Mouse (Mus musculus) left cerebral cortex, adult 8-10 months (tissue): ENCODE results near the gene Gfral. TPM values are rescaled to one million over a fixed set of nuclear protein-coding genes. Genes with fewer than 3 reads are reported as not detected.
A peak's percentile ranks its signal among the peaks of the same experiment; 100 is the strongest.

Source experiments
- DNase-seq, 2 experiments: peaks; one replicate each; pipeline ENCODE4 v3.0.0; 2022; ENCODE audit warnings: low spot score in 2 of 2
- total RNA-seq, 4 experiments: library from RNA; stranded (reverse); gene quantifications; 2 replicates each; pipeline ENCODE4 v1.2.4; 2022

The Gfral gene
- total RNA-seq: not detected

- no peak for DNase-seq
Measured at GRCm38 (mm10) chr9:76213557-76213956, at the start of gene Gfral. TSS of gene Gfral (minus strand) at chr9:76213657.

GRCm38 (mm10) chr9:76257731-76258130, 44.3 kb upstream of the Gfral start:
- no peak for DNase-seq

- no peak for DNase-seq
Measured at GRCm38 (mm10) chr9:76252544-76252943, 39.1 kb upstream of the Gfral start.

- DNase-seq: no peak
Measured at GRCm38 (mm10) chr9:76252109-76252508, 38.7 kb upstream of the Gfral start.

- no peak for DNase-seq
Measured at GRCm38 (mm10) chr9:76242322-76242721, 28.9 kb upstream of the Gfral start.

- DNase-seq: no peak
Measured at GRCm38 (mm10) chr9:76237946-76238345, 24.5 kb upstream of the Gfral start.

GRCm38 (mm10) chr9:76237243-76237642, 23.8 kb upstream of the Gfral start:
- DNase-seq: no peak

GRCm38 (mm10) chr9:76236626-76237025, 23.2 kb upstream of the Gfral start:
- DNase-seq: peak; percentile 23 to 26

GRCm38 (mm10) chr9:76235945-76236503, 22.6 kb upstream of the Gfral start:
- DNase-seq: no peak

- DNase-seq: no peak
Measured at GRCm38 (mm10) chr9:76234899-76235298, 21.4 kb upstream of the Gfral start.

GRCm38 (mm10) chr9:76230400-76230799, 16.9 kb upstream of the Gfral start:
- no peak for DNase-seq

- DNase-seq: no peak
Measured at GRCm38 (mm10) chr9:76217178-76217975, 3.9 kb upstream of the Gfral start.

GRCm38 (mm10) chr9:76214678-76215077, 1.2 kb upstream of the Gfral start:
- no peak for DNase-seq

- no peak for DNase-seq
Measured at GRCm38 (mm10) chr9:76196917-76197316, 16.5 kb downstream of the Gfral start.

- no peak for DNase-seq
Measured at GRCm38 (mm10) chr9:76179221-76179620, 34.2 kb downstream of the Gfral start.

- DNase-seq: no peak
Measured at GRCm38 (mm10) chr9:76172686-76173295, 40.7 kb downstream of the Gfral start.

GRCm38 (mm10) chr9:76168355-76168754, 45.1 kb downstream of the Gfral start:
- peak in 1 of 2 experiments; percentile 6 for DNase-seq

- no peak for DNase-seq
Measured at GRCm38 (mm10) chr9:76162446-76162845, 51.0 kb downstream of the Gfral start.

- DNase-seq: no peak
Measured at GRCm38 (mm10) chr9:76145593-76145992, 67.9 kb downstream of the Gfral start.

GRCm38 (mm10) chr9:76138378-76139109, 74.9 kb downstream of the Gfral start:
- no peak for DNase-seq

- no peak for DNase-seq
Measured at GRCm38 (mm10) chr9:76134042-76134441, 79.4 kb downstream of the Gfral start.

GRCm38 (mm10) chr9:76129353-76129752, 84.1 kb downstream of the Gfral start:
- no peak for DNase-seq
